Comparison of ENCODE assay signal across 11 mouse cellular contexts in the genomic region with DNA sequence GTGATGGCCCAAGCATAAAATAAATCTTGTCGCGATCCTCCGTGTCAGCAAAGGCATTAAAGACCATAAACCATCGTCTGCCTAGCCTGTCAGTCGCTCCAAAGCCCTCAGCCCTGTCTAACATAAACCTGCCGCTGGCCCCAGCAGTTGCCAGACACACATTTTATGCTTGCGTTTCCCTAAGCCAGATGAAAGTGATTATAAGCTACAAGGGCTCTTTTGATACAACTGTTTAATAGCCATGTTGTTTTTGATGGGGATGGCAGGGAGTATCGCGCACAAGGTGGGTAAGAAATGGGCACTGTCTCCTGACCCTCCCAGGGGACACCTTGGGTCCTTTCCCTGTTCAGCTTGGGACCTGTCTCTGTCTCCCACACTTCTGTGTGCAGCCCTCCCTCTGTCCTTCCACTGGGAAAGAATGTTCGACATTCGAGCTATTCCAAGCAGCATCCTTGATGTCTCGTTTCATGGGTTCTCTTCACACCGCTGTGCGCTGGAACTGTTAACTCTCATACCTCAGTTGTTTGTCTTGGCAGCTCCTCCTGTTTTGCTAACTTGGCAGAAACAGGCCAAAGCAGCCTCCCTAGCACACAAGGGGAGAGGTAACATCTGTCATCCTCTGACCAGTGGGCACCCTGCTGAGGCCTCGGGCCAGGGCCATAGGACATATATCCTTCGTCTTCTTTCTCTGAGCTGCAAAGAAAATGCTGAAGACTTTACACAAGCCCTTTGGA.
DNase-seq lines count a peak whose midpoint lies in the region; ATAC-seq and TF ChIP-seq lines count a peak whose summit lies in the region.
"Had no signal": no experiment of that assay in that cellular context is flagged by ENCODE, and none has a peak within 500 bp of the region (broad histone marks: within the 10 kb centered on the region; RNA-seq: fewer than 3 reads in every experiment).

No protein-coding gene starts in this region.

- H3K36me3 ChIP-seq in embryonic facial prominence, embryonic 10.5 days (replicated peaks), result no peaks in the 10 kb centered on the region
- H3K36me3 ChIP-seq in neural tube, embryonic 14.5 days (ENCODE audit: control insufficient read depth, insufficient read depth, low read length), result no peaks in the 10 kb centered on the region
- no peaks in the 10 kb centered on the region for H3K36me3 ChIP-seq in heart, embryonic 10.5 days

- no peaks in the 10 kb centered on the region for H3K4me1 ChIP-seq in lung, adult 2 months (ENCODE audit: control insufficient read depth, insufficient read depth, low read length)
- peaks cover 15% of the 10 kb centered on the region for H3K4me1 ChIP-seq in embryonic facial prominence, embryonic 10.5 days
- H3K4me1 ChIP-seq in neural tube, embryonic 14.5 days (ENCODE audit: control insufficient read depth, insufficient read depth, low read length), result no peaks in the 10 kb centered on the region
- H3K4me1 ChIP-seq in heart, embryonic 10.5 days, result peaks cover 12% of the 10 kb centered on the region

- H3K4me2 ChIP-seq in neural tube, embryonic 14.5 days (ENCODE audit: low read depth, low read length), result no peak overlapping the region

- 40% methylated on average over 16 of the region's 16 CpGs for WGBS in lung, adult 2 months
- WGBS in embryonic facial prominence, embryonic 10.5 days, result 55% methylated on average over 16 of the region's 16 CpGs
- 56% methylated on average over 16 of the region's 16 CpGs for WGBS in neural tube, embryonic 14.5 days
- WGBS in heart, embryonic 10.5 days, result 46% methylated on average over 16 of the region's 16 CpGs

- no peaks in the 10 kb centered on the region for H3K27me3 ChIP-seq in embryonic facial prominence, embryonic 10.5 days (replicated peaks; ENCODE audit: low read depth, poor library complexity, severe bottlenecking)
- no peaks in the 10 kb centered on the region for H3K27me3 ChIP-seq in neural tube, embryonic 14.5 days (ENCODE audit: control insufficient read depth, insufficient read depth, low read length)
- H3K27me3 ChIP-seq in heart, embryonic 10.5 days (ENCODE audit: insufficient read depth, poor library complexity, severe bottlenecking), result no peaks in the 10 kb centered on the region

- H3K4me3 ChIP-seq in lung, adult 2 months (replicated peaks; ENCODE audit: extremely low read depth, low read depth, low read length), result no peak overlapping the region
- no peak overlapping the region for H3K4me3 ChIP-seq in embryonic facial prominence, embryonic 10.5 days
- no peak overlapping the region for H3K4me3 ChIP-seq in neural tube, embryonic 14.5 days (ENCODE audit: low read depth, low read length)
- no peak overlapping the region for H3K4me3 ChIP-seq in heart, embryonic 10.5 days
- H3K4me3 ChIP-seq: erythroblast, embryonic 14.5 days had no signal

- ATAC-seq in neural tube, embryonic 14.5 days (ENCODE audit: low read depth), result peak; percentile 46; the same call in 1 of the 2 replicates

- no peak for TF ChIP-seq POLR2A in lung, adult 2 months (IDR thresholded peaks at IDR 0.05; ENCODE audit: borderline replicate concordance, extremely low read depth, low read depth, low read length)

- peak; percentile 24 for DNase-seq in lung, adult 2 months
- no peak for DNase-seq in lung, postnatal 14 days
- DNase-seq in embryonic facial prominence, embryonic 10.5 days (ENCODE audit: low spot score), result peak; percentile 39
- DNase-seq in kidney, postnatal 14 days, result peak; percentile 67
- DNase-seq in left cerebral cortex, adult 18-20 months (ENCODE audit: low spot score in 2 of 2), result no peak
- no peak for DNase-seq in heart, embryonic 10.5 days (ENCODE audit: low spot score)
- DNase-seq in cerebellum, postnatal 25 days, result no peak
- DNase-seq: right cerebral cortex, postnatal 4 days; thymus, postnatal 25 days had no signal

- TF ChIP-seq CTCF in lung, adult 2 months (IDR thresholded peaks at IDR 0.05; ENCODE audit: insufficient read depth, low read length), result no peak

- H3K27ac ChIP-seq in embryonic facial prominence, embryonic 10.5 days (replicated peaks), result peak overlapping the region; percentile 7
- no peak overlapping the region for H3K27ac ChIP-seq in neural tube, embryonic 14.5 days (ENCODE audit: low read depth, low read length)
- no peak overlapping the region for H3K27ac ChIP-seq in heart, embryonic 10.5 days

- no peaks in the 10 kb centered on the region for H3K9me3 ChIP-seq in embryonic facial prominence, embryonic 10.5 days
- no peaks in the 10 kb centered on the region for H3K9me3 ChIP-seq in neural tube, embryonic 14.5 days (ENCODE audit: control insufficient read depth, low read length)
- H3K9me3 ChIP-seq in heart, embryonic 10.5 days, result no peaks in the 10 kb centered on the region

- H3K9ac ChIP-seq in neural tube, embryonic 14.5 days (replicated peaks; ENCODE audit: low read depth, low read length), result no peak overlapping the region

Comparison
In these comparisons a context has a peak if more than half of its experiments do, and no peak if none do; other contexts are left out.
1. DNase-seq: peak in lung, adult 2 months (single experiment), embryonic facial prominence, embryonic 10.5 days (single experiment) and kidney, postnatal 14 days (single experiment); none in lung, postnatal 14 days (single experiment), left cerebral cortex, adult 18-20 months (0 of 2), heart, embryonic 10.5 days (single experiment) and cerebellum, postnatal 25 days (0 of 2).